Mouse (Mus musculus): ENCODE measurements at regions not wholly inside any gene's neighbourhood (a gene's known extent, or its start where the extent isn't known, plus 50 kb on each side); places are given as distances from the start of the nearest gene placed in this dataset.

DNA sequence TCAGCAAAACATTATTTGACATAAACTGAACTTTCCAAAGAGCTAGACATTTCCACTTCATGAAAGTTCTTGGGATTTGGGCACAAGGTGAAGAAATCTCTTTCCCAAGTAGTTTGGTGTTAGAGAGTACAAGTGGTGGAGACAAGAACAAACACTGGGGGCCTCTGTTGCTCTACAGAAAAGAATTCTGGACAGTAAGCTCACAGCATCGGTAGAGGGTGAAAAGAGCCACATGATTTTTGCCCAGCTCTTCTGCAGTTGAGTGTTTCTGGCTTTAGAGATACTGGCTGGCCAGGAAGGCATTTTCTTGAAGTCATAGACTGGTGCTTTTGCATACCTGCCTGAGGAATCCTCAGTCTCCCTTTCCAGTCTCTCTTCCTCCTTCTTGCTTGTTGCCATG lies 127.8 kb downstream of the Stk31 start:
- no peak for DNase-seq (ENCODE audit: extremely low spot score, low spot score)

DNA sequence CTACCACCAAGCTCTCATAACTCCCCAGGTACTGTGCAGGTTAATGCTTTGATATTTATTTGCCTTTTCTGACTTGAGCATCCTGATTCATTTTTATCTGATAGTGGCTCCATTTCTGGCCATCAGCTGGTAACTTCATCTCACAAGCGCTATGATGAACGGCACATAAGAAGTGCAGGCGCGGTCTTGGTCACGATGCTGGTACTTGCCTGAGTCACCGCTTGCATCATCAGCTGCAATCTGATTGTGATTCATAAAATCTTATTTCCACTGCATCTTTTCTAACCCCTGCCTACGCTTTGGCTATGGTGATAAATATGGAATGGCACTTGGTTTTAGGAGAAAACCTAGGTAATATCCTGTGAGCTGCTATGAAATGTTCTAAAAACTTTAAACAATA lies 128.3 kb downstream of the Stk31 start:
- DNase-seq (ENCODE audit: extremely low spot score, low spot score), result no peak

DNA sequence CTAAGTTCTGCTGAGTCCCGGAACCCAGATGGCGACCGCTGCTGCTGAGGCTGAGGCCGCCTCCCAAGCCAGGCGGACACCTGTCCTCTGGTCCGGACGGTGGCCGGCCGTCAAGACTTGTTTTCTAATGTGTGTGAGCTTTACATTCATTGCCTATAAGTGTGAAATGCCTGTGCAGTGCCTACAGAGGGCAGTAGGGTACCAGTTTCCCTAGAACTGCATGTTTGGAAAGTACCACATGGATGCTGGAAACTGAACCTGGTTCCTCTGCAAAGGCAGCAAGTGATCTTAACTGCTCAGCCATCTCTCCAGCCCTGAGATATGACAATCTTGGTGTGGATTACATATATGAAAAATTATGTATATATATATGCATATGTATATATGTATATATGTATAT lies 138.6 kb downstream of the Stk31 start:
- no peak for DNase-seq (ENCODE audit: extremely low spot score, low spot score)

DNA sequence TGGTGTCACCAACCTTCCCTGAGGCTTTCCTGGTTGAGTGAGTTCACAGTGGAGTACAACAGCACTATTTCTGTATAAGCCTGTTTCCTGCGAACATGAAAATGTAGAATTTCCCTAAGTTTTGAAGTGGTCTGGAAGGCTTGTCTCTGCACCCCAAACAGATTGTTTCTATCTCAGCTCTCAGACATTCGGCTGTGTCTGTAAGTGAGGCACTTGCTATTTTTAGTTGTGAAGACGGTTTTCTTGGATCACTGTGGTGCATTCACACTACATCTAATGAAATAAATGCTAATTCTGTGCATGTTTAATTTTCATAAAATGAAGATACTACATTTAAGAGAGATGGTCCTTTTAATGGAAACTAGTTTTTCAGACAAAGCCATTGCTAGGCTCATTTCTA lies 139.1 kb downstream of the Stk31 start:
- no peak for DNase-seq (ENCODE audit: extremely low spot score, low spot score)

DNA sequence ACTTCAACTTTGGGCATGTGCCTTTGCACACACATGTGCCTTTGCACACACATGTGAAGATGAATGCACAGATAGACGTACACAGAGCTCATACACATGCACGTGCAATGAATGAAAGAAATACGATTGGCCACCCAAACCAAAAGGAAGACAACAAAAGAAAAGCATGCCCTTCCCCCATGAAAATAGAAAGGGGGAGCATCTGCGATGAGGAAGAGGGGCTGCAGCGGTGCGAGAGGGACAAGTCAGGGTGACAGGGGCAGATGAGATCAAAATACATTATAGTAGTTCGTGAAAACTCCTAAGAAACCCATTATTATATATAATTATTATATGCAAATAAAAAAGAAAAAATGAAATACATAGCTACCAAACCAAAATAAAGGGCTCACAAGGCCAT lies 149.5 kb downstream of the Stk31 start:
- DNase-seq (ENCODE audit: extremely low spot score, low spot score), result no peak

DNA sequence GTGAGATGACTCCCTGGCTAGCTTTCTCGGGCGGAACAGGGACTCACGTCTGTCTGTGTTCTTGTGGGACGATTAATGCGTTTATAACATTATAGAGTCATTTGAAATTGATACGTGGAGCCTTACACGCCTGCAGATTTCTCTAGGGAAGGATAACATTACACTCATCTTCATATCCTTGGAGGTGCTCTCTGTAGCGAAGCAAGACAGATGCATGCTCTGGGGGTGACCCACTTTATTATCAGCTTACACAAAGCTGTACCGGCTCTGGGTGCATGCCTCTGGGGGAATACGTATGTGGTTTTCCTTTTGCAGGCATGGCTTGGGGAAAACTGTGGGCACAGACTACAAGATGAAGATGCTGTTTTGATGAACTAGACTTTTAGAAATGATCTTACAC lies 159.7 kb downstream of the Stk31 start:
- DNase-seq (ENCODE audit: extremely low spot score, low spot score), result no peak

DNA sequence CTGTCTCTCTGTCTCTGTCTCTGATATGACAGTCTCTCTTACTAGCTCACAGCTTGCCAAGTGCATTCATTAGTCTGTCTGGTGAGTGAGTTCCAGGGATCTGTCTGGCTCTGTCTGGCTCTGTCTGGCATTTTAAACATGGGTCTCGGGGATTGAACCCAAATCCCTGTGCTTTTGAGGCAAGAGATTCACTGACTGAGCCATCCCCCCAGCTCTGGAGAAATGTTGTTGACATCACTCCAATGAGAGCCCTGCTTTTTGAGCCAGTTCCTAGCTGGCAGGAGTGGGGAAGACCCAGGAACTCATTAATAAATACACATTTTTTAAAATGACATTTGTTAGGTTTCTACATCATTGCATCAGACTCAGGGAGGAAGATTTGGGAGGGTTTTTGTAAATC lies 163.1 kb downstream of the Stk31 start:
- no peak for DNase-seq (ENCODE audit: extremely low spot score, low spot score)

DNA sequence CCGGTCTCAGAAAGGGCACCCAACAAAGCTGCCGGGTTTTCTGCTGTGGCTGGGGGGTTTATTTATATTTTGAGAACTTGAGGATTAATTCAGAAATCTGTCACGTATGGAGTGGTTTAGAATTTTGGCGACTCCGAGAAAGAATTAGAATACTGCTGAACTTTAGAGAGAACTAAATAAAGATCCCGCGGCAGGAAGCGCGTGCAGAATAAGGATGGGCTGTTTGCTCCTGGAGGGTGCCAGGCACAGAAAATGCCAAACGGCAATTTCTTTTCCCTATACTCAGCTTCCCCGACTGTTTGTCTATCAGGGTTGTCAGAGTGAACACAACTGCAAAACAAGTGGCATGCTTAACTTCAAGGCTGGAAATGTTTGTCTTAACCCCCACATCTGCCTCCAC lies 163.7 kb downstream of the Stk31 start:
- DNase-seq (ENCODE audit: extremely low spot score, low spot score), result no peak

DNA sequence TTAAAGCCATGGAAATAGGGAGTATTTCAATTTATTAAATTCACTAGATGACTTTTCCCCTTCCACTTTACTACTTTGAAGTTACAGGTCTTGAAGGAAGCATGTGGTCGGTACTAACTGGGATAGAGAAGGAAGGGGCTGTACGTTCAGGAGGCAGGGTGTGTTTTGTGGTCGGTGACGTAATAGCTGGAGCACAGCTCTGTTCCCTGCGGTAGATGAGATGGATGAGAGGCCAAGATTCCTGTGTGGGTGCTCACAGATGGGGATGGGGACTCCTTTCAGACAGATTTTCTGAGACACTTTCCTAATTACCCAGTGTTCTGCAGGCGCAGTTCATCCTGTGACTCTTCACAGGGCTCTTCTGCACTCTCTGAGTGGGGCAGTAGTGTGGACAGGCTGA lies 182.9 kb downstream of the Stk31 start:
- DNase-seq (ENCODE audit: extremely low spot score, low spot score), result no peak

DNA sequence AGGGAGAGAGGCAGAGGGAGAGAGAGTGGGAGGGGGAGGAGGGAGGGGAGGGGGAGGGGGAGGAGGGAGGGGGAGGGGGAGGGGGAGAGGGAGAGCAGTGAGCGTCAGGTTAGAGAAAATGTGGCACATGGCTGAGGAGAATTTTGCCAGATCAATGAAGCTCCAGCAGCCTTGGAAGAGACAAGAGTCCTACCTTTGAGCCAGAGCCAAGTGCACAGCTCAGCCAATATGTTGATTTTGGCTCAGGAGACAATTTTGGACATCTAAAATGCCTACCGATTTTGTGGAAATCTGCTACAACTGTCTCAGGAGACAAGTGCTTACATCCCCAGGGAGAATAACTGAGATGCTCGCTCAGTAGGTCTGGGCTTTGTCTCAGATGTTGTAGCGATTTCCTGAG lies 184.3 kb downstream of the Stk31 start:
- DNase-seq (ENCODE audit: extremely low spot score, low spot score), result no peak

DNA sequence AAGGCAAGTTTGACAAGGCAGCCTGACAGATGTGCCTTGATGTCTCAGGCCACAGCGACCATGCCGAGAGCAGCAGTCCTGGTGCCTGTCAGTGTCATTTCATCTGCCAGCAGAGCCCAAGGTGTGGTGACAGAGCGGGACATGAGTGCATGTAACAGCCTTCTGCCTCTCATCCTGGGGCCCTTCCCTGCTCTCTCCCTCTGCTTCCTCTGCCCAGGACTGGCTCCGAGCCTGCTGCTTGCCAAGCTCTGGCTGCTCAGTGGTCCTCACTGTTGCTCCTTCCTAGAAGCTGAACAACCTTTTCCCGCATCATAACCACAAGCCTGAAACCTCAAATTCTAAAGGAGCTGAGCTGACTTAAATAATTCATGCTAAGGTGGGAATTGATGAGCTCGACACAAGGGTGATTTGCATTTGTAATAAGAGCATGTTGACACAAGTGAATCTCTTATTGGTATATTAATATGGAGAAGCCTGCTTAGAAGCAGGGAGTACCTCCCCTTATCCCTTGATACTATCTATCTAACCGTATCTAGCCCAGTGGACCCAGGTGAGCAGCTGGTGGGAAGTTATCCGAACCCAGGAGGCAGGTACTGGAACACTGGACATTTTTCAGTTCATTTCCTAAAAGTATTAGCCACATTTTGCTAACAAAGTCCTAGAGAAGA lies 186.8 kb downstream of the Stk31 start:
- no peak for DNase-seq (ENCODE audit: extremely low spot score, low spot score)

DNA sequence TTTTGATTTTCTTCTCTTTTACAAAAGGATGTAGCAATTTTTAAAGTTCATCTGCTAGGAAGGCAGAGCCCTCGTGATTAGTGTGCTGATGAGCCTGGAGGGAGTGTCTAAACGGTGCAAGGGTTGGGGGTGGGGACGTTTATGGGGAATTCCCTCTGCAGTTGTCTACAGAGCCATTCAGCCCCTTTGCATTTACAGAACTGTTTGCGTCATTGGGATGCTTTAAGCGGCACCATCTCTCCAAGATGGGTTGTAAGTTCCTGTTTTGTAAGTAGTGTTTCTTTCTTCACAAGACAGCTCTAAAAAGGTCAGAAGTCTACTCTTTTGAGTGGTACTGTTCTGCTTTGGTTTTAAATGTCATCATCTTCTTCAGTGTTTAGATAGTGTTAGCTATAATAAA lies 191.1 kb downstream of the Stk31 start:
- no peak for DNase-seq (ENCODE audit: extremely low spot score, low spot score)

DNA sequence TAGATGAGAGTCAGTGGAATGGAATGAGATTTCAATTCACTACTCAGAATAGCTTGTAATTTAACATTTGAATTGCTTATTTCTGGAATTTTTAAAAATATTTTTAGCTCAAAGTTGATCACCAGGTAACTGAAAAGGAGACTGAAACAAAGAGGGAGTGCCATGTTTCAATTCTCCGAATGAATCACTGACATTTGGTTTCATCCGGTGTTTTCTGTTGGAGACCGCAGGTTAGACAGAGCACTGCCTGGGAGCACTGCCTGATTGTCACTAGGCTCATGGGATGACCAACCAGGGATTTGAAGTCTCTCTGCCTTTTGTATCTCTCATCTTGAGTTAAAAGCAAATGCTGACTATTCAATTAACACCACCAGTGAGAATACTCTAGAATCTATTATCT lies 193.3 kb downstream of the Stk31 start:
- DNase-seq (ENCODE audit: extremely low spot score, low spot score), result no peak

DNA sequence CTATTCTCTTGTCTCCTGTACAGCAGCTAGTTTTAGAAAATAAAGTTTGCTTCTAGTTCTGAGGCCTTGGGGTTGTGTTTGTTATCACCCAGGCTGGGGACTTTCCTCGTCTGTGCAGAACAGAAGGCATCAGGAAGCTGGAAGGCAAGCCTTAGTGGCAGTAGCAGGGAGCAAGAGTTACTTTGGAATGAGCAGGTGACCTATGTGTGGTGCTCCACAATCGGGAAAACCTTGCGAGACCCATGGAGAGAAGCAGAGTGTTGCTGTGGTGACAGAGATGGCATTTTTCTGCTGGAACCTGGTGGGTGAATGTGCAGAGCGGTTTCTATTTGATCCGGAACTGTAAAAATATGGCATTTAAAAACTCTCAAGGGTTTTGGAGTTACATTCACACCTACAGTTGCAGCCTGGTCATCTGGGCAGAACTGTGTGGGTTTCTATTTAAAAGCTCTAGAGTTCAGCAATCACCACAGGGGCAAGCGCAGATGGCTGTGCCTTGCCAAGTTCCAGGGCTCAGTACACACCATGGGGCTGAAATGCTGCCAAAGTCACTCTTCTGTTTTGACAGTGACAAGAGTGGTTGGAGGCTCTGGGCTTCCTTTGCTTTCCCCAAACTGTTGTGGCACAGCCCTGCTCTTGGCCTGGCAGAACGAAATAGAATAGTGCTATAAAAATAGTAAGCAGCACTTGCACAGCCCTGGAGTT lies 195.7 kb downstream of the Stk31 start:
- no peak for DNase-seq (ENCODE audit: extremely low spot score, low spot score)

DNA sequence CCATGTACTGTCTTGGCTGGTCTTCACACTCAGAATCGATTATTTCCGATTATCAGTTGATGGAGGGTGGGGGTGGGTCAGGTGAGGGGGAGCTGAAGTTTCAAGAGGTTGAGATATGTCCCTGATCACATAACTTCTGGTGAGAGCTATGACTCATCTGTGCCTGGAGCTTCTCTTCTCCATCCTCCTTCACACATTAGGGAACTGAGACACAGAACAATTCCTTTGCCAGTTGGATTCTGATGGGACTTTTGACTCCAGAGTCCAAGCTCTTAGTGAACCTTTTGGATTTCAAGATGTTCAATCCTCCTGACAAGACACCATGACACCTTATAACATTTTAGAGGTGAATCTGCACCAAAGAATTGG lies 196.2 kb downstream of the Stk31 start:
- no peak for DNase-seq (ENCODE audit: extremely low spot score, low spot score)

DNA sequence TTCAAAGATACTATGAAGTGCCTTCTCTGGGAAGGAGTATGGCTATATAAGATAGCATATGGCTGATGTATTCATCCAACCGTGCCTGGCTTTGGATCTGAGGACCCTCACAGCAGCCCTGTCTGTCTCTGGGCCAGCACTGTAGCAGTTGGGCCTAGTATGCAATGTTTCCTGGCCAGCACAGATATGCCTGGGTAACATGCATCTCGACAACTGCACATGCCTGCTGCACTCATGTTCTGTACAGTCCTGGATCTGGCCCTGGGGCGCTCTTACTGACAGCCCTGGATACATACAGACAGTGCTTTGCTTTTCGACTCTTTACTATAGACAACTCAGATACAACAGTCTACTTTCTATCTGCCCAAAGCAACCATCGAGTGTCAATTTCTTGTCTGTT lies 197.3 kb downstream of the Stk31 start:
- no peak for DNase-seq (ENCODE audit: extremely low spot score, low spot score)

DNA sequence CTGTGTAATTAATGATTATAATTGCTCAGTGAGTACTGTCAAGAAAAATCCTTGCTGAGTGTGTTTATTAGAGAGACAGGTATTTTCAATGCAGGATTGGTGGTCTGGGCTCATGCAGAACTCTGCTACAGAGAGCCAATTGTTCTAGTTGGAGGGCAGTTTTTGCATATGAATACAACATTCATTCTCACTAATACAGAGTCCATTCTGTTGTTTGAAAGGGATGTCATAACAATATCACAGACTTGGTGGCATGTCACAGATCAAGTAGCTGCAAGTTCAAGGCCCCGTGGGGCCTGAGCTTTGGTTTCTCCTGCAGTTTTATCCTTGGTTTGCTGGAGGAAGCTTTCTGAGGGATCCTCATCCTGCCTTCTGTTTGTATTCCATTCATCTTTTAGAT lies 207.8 kb downstream of the Stk31 start:
- DNase-seq (ENCODE audit: extremely low spot score, low spot score), result no peak

DNA sequence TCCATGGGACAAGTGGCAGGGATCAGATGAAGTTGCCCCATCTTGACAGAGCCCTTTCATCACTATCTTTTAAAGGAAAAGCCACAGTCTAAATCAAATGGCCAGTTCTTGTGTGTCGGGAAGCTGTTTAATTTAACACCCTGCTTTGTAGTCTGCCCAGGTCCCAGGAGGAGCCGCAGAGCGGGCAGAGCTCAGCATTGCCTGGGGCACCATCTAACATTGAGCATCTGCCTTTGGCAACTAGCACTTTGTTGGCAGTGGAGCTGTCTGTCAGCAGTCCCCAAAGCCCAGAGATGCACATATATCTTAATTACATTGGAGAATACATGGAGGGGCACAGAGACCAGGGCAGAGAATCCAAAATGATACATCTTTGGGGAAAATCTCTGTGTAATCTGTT lies 208.4 kb downstream of the Stk31 start:
- no peak for DNase-seq (ENCODE audit: extremely low spot score, low spot score)

DNA sequence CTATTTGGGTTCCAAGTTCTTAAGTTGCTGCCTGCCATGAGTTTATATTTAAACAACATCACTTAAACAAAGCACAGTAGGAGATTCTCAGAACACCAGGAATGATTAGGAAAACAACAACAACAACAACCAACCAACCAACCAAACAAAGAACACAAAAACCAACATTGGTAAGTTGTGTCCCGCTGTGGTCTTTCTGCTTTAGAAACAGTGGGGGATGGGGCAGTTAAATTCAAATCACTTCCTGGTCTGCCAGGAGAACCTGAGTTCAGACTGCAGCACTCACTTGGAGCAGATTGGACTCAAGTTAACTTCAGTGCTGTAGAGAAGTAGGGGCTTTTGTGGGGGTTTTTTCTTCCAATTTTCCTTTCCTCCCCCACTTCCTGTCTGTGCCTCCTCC lies 210.6 kb downstream of the Stk31 start:
- DNase-seq (ENCODE audit: extremely low spot score, low spot score), result no peak

DNA sequence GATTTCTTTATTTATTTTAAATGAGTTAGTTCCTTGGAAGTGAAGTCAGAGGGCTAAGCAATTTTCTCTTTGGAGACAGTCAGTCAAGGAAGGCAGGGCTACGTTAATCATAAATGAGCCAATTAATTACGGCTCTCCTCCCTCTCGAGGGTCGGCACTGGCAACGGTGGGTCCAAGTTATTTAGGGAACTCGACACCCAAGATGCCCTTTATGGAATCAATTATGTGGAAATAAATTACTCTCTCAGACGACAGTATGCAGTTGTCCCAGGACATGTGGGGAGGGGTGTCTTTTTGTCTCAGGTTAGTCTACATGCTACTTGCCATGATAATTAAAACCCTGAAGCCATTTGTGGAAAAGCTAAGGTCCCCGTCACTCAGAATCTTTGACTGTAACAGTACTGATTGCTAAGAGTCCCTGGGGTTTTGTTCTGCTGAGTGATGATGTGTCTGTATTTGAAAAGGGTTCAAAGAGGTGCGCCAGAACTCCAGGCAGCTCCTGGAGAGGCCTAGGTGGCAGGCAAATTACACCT lies 211.3 kb downstream of the Stk31 start:
- no peak for DNase-seq (ENCODE audit: extremely low spot score, low spot score)

DNA sequence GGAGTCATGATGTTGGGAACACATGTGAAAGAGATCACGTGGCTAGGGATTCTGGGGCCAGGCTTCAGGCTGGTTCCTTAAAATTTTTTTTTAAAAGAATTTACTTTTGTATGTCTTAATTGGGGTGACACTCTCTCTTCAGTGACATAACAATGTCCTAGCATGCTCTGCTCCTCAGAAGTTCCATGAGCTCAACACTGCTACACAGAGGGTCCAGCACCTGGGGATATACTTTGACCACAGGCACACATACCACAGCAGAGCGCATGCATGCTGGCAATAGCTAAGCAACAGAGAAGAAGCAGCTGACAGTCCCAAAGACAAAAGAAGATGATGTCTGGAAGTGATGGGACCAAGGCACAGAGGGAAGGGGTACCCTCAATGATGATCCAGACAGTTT lies 198.4 kb upstream of the Npy start:
- DNase-seq (ENCODE audit: extremely low spot score, low spot score), result no peak

DNA sequence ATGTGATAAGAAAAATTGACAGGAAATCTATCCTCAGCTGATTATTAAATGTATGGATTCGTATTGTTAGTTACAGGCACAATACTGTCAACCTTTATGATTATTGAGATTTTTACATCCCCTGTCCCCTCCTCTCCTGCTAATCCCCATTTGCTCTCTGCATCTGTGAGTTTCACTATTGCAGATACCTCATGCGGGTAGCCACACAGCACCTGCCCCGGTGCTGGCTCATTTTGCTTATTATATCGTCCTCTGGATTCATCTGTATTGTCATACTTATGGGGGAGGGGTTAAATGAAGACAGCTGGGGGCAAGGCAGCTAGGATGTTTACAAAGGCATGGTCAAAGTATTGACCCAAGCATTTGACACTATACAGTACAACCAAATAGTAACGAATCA lies 197.9 kb upstream of the Npy start:
- no peak for DNase-seq (ENCODE audit: extremely low spot score, low spot score)

DNA sequence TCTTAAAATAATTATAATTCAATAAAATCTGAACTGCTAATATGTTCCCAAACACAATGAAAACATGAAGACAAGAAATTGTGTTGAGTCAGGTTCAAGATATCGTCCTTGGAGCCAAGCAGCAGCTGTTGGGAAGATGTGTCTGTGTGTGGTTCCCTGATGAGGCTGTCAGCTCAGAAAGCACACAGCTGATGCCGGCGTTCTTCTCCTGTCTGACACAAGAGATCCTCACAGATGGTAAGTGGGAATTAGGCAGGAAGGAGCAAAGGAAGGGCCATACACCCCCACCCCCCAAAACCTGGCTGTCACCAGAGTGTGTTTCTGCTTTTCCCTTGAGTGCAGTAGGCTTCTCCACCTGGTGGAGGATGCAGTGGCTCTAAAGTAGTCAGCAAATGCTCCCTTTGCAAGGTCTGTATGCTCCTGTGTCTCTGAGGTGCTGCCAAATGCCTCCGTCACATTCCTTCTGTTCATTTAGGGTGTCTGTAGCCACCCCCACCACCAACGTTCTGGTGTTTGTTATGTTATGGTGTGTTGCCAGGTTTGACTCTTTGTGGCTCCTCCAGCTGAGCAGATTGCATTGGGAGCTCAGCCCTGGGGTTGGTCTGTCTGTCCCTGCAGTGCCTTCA lies 188.9 kb upstream of the Npy start:
- DNase-seq (ENCODE audit: extremely low spot score, low spot score), result peak; percentile 13
